Mouse (Mus musculus): ENCODE data around the gene Ddx10.
"Not testable (repeated sequence)": the region's sequence is repeated elsewhere in the genome, so short reads cannot be mapped to it uniquely, and the experiment has no call there.

Ddx10 gene

DNA sequence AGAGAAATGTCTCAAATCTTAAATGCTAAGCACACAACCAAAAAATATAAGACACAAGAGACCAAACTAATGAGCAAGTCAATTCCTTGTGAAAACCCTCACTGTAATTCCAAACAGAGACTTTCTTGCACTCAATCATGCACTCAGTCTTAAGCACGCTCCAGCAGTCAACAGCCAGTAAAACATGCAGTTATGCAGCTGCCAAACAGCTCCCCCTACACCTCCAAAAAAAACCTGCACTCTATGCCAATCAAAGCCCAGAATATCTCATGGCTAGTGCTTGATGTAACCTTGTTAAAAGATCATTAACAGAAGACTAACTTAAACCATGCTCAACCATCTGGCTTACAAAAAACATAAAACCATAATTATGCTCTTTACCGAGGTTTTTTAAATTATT, 74.6 kb downstream of the Ddx10 start:
- in situ Hi-C loops (cut with MboI, MseI), result no loop called here

GRCm38 (mm10) chr9:53144266-53144665, 103.6 kb downstream of the Ddx10 start:
- in situ Hi-C loops (cut with MboI, MseI), result no loop called here

GRCm38 (mm10) chr9:53143508-53143907, 104.3 kb downstream of the Ddx10 start:
- in situ Hi-C loops (cut with MboI, MseI), result no loop called here

DNA sequence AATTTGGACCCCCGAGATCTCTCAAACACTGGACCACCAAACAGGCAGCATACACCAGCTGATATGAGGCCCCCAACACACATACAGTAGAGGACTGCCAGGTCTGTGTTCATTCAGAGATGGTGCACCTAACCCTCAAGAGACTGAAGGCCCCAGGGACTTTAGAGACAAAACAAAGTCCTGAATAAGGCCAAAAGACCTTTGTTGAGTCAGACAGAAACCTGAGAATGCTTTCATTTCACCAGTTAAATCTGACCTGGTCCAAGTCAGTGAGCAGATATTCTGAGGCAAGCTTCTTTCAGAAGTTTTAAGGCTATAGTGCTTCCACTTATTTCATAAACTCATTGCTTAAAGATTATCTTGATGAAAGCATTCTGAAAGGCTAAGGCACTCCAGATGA, 105.4 kb downstream of the Ddx10 start:
- in situ Hi-C loops (cut with MboI, MseI), result not testable (repeated sequence)

GRCm38 (mm10) chr9:53140610-53141165, 107.2 kb downstream of the Ddx10 start:
- in situ Hi-C loops (cut with MboI, MseI), result no loop called here

DNA sequence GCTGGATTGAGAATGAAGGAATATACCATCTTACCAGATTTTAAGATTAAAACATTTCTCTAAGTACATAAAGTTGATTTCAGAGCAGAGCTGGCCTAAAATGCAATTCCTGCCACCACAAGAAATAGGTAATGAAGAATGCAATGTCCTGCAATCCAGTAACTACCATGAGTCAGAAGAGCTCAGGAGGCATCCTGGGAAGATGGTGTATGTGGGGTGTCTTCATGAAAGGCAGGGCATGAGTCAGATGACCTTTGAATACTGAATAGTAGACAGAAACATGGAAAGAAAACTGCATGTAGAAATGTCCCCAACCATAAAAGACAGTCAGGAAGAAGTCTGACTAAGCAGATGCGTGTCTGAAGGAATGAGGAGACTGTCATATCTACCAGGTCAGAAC, 115.0 kb downstream of the Ddx10 start:
- in situ Hi-C loops (cut with MboI, MseI), result no loop called here

GRCm38 (mm10) chr9:53130460-53130859, 117.4 kb downstream of the Ddx10 start:
- in situ Hi-C loops (cut with MboI, MseI), result no loop called here

DNA sequence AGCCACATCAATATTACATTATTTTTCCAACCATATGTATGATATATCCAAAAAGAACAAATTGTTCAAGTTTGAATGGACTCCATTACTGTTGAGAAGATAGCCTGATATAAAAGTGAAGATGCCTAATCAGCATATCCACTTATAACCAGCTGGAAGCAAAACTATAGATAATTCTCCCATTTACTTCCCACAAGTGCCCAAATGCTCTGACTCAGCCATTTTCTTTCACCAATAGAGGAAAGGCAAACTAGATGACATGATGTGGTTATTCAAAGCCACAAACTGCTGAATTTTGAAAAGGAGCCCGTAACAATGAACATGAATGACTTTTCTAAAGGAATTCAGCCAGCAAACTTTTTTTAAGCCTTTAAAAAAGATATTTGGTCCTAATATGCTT, 146.8 kb downstream of the Ddx10 start:
- in situ Hi-C loops (cut with MboI, MseI), result no loop called here

- in situ Hi-C loops (cut with MboI, MseI), result no loop called here
These were observed 152.3 kb downstream of the Ddx10 start for GRCm38 (mm10) chr9:53095319-53096165.

DNA sequence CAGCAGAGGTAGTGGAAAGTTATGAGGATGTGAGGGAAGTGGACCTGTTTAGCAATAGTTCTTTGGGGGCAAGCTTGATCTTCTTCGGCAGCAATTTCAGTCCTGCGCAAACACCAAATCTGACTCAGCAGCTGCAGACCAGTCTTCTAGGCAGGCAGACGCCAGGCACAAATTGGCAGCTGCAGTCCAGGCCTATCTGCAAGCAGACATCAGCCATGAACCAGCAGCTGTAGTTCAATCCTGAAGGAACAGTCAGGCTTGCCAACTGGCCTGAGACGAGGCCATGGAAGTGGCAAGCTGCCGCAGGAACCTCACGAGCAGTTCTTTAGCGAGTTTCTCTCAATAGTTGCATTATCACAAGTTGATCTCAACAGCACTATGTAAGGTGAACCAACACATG, 153.3 kb downstream of the Ddx10 start:
- in situ Hi-C loops (cut with MboI, MseI), result no loop called here

DNA sequence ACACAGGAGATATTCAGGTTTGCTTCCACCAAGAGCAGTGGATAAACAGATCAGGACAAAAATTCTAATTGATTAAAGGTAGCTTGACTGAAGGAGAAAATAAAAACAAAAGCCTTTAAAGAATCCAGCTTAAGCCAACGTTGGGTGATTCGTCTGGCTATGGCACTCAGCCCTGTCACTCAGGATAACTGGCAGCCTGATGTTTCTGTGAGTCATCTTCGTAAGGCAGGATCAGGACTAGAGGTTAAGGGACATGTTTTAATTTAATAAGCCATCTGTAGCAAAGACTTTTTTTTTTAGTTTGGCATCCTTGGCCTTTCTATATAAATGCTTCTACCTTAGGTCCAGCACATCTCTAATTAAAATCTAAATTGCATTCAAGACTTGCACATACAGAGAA, 170.2 kb downstream of the Ddx10 start:
- in situ Hi-C loops (cut with MboI, MseI), result no loop called here

DNA sequence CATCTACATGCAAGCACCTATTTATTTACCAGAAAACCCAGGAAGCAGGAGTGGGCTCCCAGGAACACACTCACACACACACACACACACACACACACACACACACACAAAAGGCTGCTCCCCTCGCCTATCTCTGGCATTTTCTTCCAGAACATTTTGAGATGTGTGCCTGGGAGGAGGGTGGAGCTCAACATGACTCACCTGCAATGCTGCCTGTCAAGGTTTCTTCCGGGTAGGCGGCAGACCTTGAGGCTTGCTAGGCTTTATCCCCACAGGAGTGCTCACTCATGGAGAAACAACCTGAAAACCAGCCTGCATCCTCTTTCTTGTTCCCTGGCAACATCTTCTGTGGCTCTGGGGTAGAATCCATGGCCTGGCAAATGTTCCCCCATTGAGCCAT, 171.9 kb downstream of the Ddx10 start:
- in situ Hi-C loops (cut with MboI, MseI), result no loop called here

- in situ Hi-C loops (cut with MboI, MseI), result no loop called here
These were observed 173.4 kb downstream of the Ddx10 start for GRCm38 (mm10) chr9:53074443-53074842.

DNA sequence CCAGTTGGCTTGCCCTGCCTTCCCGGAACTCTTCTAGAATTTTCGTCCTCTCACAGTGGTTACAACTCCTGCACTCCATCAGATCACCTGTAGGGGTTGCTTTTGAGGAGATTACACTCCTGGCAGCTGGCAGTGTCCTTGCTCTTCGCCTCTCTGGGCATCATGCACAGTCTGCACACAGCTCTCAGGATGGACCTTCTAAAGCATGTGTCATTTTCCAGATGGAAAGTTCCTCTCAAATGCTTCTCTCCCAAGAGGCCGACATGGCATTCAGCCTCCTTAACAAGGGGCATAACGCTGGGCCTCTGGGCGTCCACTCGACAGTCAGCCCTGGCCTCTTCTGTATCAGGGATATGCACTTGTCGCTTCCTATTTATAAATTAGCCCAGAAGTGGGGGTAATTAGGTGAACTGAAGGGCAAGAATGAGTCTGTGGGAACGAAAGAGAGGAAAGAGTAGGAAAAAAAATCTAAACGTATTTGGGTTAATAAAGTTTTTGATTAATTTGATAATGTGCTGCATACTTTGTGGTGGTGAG, 174.2 kb downstream of the Ddx10 start:
- in situ Hi-C loops (cut with MboI, MseI), result no loop called here

DNA sequence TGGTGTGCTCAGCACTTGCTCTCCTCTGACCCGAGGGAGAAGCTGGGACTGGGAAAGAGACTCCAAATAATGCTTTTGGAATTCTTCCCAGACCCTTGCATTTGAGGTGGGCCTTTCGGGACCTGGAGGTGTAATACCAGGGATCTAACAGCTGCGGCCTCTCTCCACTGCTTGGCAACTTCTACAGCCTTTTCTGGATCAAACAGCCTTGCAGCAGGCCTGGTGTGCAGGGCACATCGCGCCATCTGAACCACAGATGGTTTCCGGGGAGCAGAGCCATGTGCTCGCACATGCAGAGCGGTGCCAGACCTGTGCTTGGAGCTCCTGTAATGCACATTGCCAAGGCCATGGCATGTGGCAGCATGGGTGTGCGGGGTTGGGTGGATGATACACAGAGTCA, 175.8 kb downstream of the Ddx10 start:
- in situ Hi-C loops (cut with MboI, MseI), result no loop called here

DNA sequence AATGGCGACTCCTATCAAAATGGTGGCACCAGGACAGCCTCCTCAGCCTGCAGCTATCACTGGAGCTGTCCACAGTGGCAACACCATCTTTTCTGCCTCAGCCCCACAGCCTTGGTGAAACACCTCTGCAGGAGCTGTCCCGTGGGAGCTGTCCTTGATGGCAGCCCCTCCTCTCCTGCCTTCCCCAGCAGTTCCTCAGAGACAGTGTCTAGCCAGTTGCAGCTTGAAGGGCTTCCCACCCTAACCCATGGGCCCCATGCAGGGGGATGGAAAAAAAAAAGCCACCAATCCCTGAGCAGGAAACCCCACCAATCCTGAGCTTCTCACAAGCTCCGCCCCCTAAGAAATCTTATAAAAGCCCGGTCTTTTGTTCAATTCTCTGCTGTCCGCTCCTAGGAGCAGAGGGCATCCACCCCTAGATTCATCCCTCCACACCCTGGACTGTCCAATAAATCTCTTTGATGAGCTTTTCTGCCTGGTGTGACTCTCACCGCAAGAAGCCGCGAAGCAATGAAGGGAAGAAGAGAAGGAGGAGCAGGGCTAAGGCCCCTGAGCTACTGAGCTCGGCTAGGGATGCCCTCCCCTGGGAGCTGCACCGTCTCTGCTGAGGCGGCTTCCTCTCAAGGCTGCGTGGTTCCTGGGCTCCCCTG, 176.9 kb downstream of the Ddx10 start:
- in situ Hi-C loops (cut with MboI, MseI), result no loop called here

GRCm38 (mm10) chr9:53068166-53068565, 179.7 kb downstream of the Ddx10 start:
- in situ Hi-C loops (cut with MboI, MseI), result no loop called here

- in situ Hi-C loops (cut with MboI, MseI), result no loop called here
These were observed 181.4 kb downstream of the Ddx10 start for GRCm38 (mm10) chr9:53066428-53066827.

DNA sequence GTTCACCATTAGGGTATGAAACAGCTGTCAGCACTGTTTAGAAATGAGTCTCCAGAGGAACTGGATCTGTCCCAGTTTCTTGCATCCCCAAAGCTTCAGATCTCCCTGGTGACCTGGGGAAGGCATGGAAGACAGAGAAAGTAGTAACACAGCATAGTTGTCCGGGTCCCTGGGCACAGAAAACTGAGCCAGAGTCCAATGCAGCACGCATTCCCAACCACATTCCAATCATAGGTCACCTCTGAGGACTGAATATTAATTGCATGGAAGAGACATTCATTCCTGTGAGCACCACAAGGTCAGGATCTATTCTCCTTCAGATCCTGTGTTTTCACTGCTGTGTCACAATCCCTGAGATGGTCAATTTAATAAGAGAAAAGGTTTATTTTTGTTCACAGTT, 182.8 kb downstream of the Ddx10 start:
- in situ Hi-C loops (cut with MboI, MseI), result no loop called here

DNA sequence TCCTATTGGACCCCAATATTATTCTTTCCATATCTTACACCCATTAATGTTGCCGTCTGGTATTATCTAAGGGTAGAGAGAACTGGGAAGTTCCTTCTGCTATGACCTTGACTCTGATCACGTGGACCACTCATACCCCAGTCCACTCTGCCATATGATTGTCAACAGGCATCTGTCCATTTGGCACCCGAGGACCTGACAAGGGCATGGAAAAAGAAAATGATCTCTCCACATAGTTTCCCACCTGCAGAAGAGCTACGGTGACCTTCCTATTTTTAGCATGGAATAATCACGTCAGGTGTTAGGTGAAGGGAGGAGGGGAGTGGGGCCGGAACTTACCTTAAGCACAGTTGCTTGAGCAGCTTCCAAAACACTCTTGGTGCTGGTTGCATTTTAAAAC, 183.3 kb downstream of the Ddx10 start:
- in situ Hi-C loops (cut with MboI, MseI), result no loop called here

GRCm38 (mm10) chr9:53055306-53055705, 192.5 kb downstream of the Ddx10 start:
- in situ Hi-C loops (cut with MboI, MseI), result no loop called here

Measured in T-helper 2 cell (primary cell).